Mouse (Mus musculus) c-Kit-positive CD71-negative TER-119-negative erythroid progenitor cells, embryonic 14.5 days (primary cell): ENCODE measurements around the gene Olfr1564.
"Not testable (repeated sequence)": the region's sequence is repeated elsewhere in the genome, so short reads cannot be mapped to it uniquely, and the experiment has no call there.

Experiments used
- DNase-seq: peaks from one replicate; pipeline ENCODE4 v3.0.0-alpha.2; 2013; ENCODE audit warnings: low read depth

The Olfr1564 gene

GRCm38 (mm10) chr17:33221590-33221989 is at the start of gene Olfr1564:
Gene Olfr1564 (minus strand): TSS chr17:33221690.
- no peak for DNase-seq

DNA sequence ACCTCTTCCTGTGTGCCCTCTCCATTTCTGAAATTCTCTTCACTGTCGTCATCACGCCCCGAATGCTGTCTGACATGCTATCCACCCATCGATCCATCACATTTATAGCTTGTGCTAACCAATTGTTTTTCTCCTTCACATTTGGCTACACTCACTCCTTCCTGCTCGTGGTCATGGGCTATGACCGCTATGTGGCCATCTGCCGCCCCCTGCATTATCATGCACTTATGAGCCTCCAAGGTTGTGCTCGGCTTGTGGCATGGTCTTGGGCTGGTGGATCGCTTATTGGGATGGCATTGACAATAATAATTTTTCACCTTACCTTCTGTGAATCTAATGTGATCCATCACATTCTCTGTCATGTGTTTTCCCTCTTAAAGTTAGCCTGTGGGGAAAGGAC is 47.4 kb upstream of the Olfr1564 start:
- no peak for DNase-seq

GRCm38 (mm10) chr17:33264376-33264775 is 42.9 kb upstream of the Olfr1564 start, which contains the start of gene Olfr63:
Gene Olfr63 (plus strand): TSS chr17:33264676.
- no peak for DNase-seq

DNA sequence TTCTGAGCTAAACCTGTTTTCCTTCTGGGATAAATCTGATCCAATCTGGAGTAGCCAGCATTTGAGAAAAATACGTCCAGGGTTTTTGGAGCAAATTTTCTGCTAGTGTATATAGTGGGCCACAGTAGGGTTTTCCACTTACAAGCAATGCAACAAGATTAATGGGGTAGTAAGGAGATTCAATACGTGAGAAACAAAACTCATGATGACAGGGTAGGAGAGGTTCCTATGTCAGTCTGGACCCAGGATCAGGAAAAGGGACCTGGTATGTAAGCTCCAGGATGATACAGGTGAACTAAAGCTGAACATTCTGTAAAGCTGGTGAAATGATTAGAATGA is 33.8 kb upstream of the Olfr1564 start:
- DNase-seq, result not testable (repeated sequence)

GRCm38 (mm10) chr17:33254530-33255318 is 33.2 kb upstream of the Olfr1564 start, which contains the start of gene Zfp955a:
Gene Zfp955a (minus strand): TSS chr17:33255145.
- DNase-seq, result not testable (repeated sequence)

GRCm38 (mm10) chr17:33236646-33237045 is 15.2 kb upstream of the Olfr1564 start:
- DNase-seq, result not testable (repeated sequence)

DNA sequence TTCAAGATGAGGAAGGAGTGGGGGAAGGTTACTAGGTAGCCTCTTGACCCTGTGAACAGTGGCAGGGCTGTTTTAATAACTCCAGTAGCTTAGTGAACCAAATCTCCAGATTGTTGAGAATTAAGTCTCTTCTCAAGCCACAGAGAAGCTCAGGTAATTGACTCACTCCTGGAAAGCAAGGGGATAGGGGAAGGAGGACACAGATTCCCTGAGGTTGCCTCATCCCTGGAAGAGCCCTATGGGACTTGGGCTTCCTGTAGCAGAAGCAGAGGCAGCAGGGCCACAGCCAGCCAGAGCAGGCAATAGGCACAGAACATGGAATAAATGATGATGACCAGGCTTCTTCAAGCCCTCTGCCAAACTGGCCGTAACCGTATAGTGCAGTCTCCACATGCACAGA is 30.5 kb downstream of the Olfr1564 start, which contains the start of gene Olfr239:
TSS of gene Olfr239 (plus strand) at position 301 of the 400 bp plus-strand sequence.
- DNase-seq, result not testable (repeated sequence)

GRCm38 (mm10) chr17:33168147-33168546 is 53.3 kb downstream of the Olfr1564 start, which contains the start of gene Olfr55:
Gene Olfr55 (plus strand): TSS chr17:33168447.
- DNase-seq, result not testable (repeated sequence)
